Mouse (Mus musculus) spleen, adult 2 months (tissue): ENCODE data around the gene Rab39b. TPM values are rescaled to one million over a fixed set of nuclear protein-coding genes. Genes with fewer than 3 reads are reported as not detected.

Source experiments
- DNase-seq, 2 experiments: peaks; one replicate each; pipeline versions ENCODE4 v3.0.0 to v3.0.0-alpha.2; 2012 to 2021; ENCODE audit warnings: low spot score in 2 of 2, low read depth in 1 of 2
- H3K27ac ChIP-seq: fragments of 200-500 bp; 2 replicates; pipeline ENCODE4 v1.5.1; 2012; ENCODE audit warnings: low read length, inconsistent platforms; ENCODE audit not compliant: insufficient read depth
- H3K27me3 ChIP-seq: fragments of 200-500 bp; 2 replicates; pipeline ENCODE4 v1.6.1; 2012; ENCODE audit warnings: mild to moderate bottlenecking, moderate library complexity, low read length, inconsistent platforms; ENCODE audit not compliant: control insufficient read depth, insufficient read depth
- H3K36me3 ChIP-seq: fragments of 200-500 bp; 2 replicates; pipeline ENCODE4 v1.6.1; 2012; ENCODE audit warnings: mild to moderate bottlenecking, low read length, inconsistent platforms; ENCODE audit not compliant: control insufficient read depth, insufficient read depth
- H3K4me1 ChIP-seq: fragments of 200-500 bp; 2 replicates; pipeline ENCODE4 v1.6.1; 2011; ENCODE audit warnings: inconsistent platforms; ENCODE audit not compliant: control insufficient read depth, insufficient read depth, insufficient read length
- H3K4me3 ChIP-seq: fragments of 200-500 bp; 2 replicates; pipeline ENCODE4 v1.5.1; 2011; ENCODE audit warnings: mild to moderate bottlenecking, inconsistent platforms; ENCODE audit not compliant: insufficient read depth, insufficient read length; ENCODE audit errors: extremely low read depth
- CTCF ChIP-seq: fragments of 200-500 bp; IDR thresholded peaks from 2 replicates; pipeline ENCODE4 v1.5.1; 2011; ENCODE audit warnings: mild to moderate bottlenecking, inconsistent platforms; ENCODE audit not compliant: insufficient read depth, insufficient read length, insufficient replicate concordance; ENCODE audit errors: extremely low read depth
- POLR2A ChIP-seq: fragments of 200-500 bp; IDR thresholded peaks from 2 replicates; pipeline ENCODE4 v1.6.1; 2011; ENCODE audit warnings: low read depth, low read length, inconsistent platforms
- WGBS: fragments of 180-500 bp; shearing (Covaris S2); methylation state at CpG from one replicate; pipeline ENCODE4 v1.1.7; 2018; 5-methylcytosine and 5-hydroxymethylcytosine counted together
- polyA plus RNA-seq: library from polyadenylated mRNA; depleted of rRNA; stranded (reverse); fragments of >200 nt; gene quantifications from 2 replicates; pipeline ENCODE4 v1.2.3, GENCODE M21; 2012; rRNA removed

Gene Rab39b
- polyA plus RNA-seq, result 0.09 and 0.12 TPM in 2 replicates

DNA sequence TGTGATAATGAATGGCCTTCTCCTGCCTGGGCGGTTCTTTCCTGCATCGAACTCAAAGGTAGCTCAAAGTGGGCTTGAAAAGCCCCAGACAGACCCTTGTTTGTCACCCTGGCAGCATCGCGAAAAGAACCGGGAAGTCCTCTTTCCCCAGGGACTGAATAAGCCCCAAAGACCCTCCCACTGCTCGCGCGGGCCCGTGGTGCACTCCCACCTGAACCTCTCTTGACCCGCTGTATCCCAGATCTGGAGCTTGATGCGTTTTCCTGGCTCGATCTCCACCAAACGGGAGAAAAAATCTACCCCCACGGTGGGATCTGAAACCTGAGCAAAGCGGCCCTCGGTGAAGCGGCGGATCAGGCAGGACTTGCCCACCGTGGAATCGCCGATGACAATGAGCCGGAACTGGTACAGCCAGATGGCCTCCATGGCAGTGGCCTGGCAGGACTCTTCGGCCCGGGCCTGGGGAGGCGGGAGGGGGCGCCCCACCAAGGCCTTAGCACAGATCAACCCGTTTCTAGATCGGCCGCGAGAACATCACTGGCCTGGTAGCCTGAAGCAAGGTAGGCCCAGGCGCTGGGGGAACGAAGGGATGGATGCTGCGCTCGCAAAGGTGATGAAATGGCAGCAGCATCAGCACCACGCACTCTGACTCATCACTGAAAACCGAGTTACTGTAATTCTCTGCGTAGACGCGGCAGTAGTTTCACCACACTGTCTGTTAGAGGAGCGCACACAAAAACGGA is at the start of gene Rab39b:
TSS of gene Rab39b (minus strand) at position 650 of the 743 bp plus-strand sequence.
- 25% methylated on average over 40 of the region's 41 CpGs for WGBS
- peak within 1 kb of the TSS; percentile 33; the same call in 1 of the 2 replicates for H3K4me3 ChIP-seq

GRCm38 (mm10) chrX:75578539-75578938 is 508 bp upstream of the Rab39b start:
- no peaks in the 10 kb centered on the region for H3K36me3 ChIP-seq
- H3K4me1 ChIP-seq, result no peaks in the 10 kb centered on the region
- no peaks in the 10 kb centered on the region for H3K27me3 ChIP-seq
- TF ChIP-seq POLR2A (no peak), CTCF (no peak)
- no peak overlapping the region for H3K27ac ChIP-seq
- 92% methylated on average over 2 of the region's 2 CpGs for WGBS
- no peak for DNase-seq
- no peak overlapping the region for H3K4me3 ChIP-seq

More for the DNA sequence above, at the start of gene Rab39b:
- Histone ChIP-seq H3K4me1 (no peaks in the 10 kb centered on the region), H3K27ac (no peak within 1 kb of the TSS), H3K36me3 (no peaks in the 10 kb centered on the region), H3K27me3 (no peaks in the 10 kb centered on the region)
- no peak for TF ChIP-seq CTCF
- no peak for TF ChIP-seq POLR2A
- DNase-seq, result no peak

Other genes starting within 250 kb of the Rab39b start
- gene Fundc2, start 195.8 kb downstream of the Rab39b start, polyA plus RNA-seq, result 2.6 and 2.8 TPM in 2 replicates
- gene F8, start 195.6 kb downstream of the Rab39b start, polyA plus RNA-seq, result 0.21 and 0.22 TPM in 2 replicates
- gene Cmc4, start 161.6 kb downstream of the Rab39b start, polyA plus RNA-seq, result 1.8 and 2.2 TPM in 2 replicates
- 3.6 and 3.9 TPM in 2 replicates for gene Mtcp1, start 161.6 kb downstream of the Rab39b start, polyA plus RNA-seq
- gene Brcc3, start 161.6 kb downstream of the Rab39b start, polyA plus RNA-seq, result 3.1 and 4.4 TPM in 2 replicates
- gene Vbp1, start 63.9 kb downstream of the Rab39b start, polyA plus RNA-seq, result 1.4 and 1.7 TPM in 2 replicates